Mouse (Mus musculus) brain, embryonic 14.5 days (tissue): ENCODE data around the gene Fgf14.

Experiments used
- CTCF ChIP-seq: fragments of 200-500 bp; IDR thresholded peaks from 2 replicates; pipeline ENCODE4 v1.5.1; 2012; ENCODE audit warnings: inconsistent platforms, mild to moderate bottlenecking, moderate library complexity, borderline replicate concordance; ENCODE audit not compliant: insufficient read depth, insufficient read length; ENCODE audit errors: extremely low read depth
- POLR2A ChIP-seq: fragments of 200-500 bp; IDR thresholded peaks from 2 replicates; pipeline ENCODE4 v1.6.1; 2012; ENCODE audit warnings: mild to moderate bottlenecking, inconsistent platforms, borderline replicate concordance; ENCODE audit not compliant: poor library complexity, insufficient read depth, insufficient read length, severe bottlenecking; ENCODE audit errors: extremely low read depth

DNA sequence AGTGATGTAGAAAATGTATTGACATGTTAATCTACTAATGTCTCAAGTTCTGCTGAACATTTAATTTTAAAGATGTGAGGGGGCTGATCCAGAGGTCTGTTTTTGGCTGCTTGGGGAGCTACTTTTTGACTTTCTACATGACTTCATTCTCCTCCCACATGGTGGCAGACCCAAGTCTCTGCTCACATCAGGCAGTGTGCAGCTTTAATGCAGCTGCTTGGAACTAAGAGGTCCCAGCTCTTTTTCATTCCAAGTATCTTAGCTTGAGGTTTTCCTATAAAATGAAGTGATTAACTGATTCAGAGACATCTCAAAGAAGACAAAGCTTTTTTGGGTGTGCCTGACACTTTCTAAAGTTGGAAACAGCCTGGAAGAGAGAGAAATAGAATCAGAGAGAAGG is 232.1 kb downstream of the Fgf14 start:
- TF ChIP-seq POLR2A (no peak), CTCF (no peak)
